Mouse (Mus musculus) erythroblast, embryonic 14.5 days (primary cell): Measurements from ENCODE around the gene Zbtb24.

Experiments
- GATA1 ChIP-seq: IDR thresholded peaks from 2 replicates; pipeline ENCODE4 v1.6.1; 2012; ENCODE audit warnings: low read length, inconsistent platforms, mixed read lengths
- TAL1 ChIP-seq: IDR thresholded peaks from 3 replicates; pipeline ENCODE4 v1.6.1; 2012; ENCODE audit warnings: low read length, inconsistent platforms, mixed read lengths

- TF ChIP-seq GATA1 (no peak), TAL1 (no peak)
Observed at GRCm38 (mm10) chr10:41435141-41435540, 15.0 kb upstream of the Zbtb24 start.
